Mouse (Mus musculus): ENCODE measurements around the gene Rassf3. TPM values are rescaled to one million over a fixed set of nuclear protein-coding genes. Genes with fewer than 3 reads are reported as not detected.

Rassf3 gene
- total RNA-seq, 2 experiments from 2014 or later, result 39.4 to 49.7 TPM

GRCm38 (mm10) chr10:121370777-121371176 lies 105.4 kb downstream of the Rassf3 start:
- no peak for DNase-seq (ENCODE audit: low spot score in 2 of 2)

GRCm38 (mm10) chr10:121368783-121369465 lies 107.2 kb downstream of the Rassf3 start:
- DNase-seq (ENCODE audit: low spot score in 2 of 2), result no peak

GRCm38 (mm10) chr10:121367780-121368179 lies 108.4 kb downstream of the Rassf3 start:
- no peak for DNase-seq (ENCODE audit: low spot score in 2 of 2)

- DNase-seq (ENCODE audit: low spot score in 2 of 2), result no peak
Observed at GRCm38 (mm10) chr10:121367271-121367670, 108.9 kb downstream of the Rassf3 start.

- DNase-seq (ENCODE audit: low spot score in 2 of 2), result no peak
Observed at GRCm38 (mm10) chr10:121365781-121366272, 110.3 kb downstream of the Rassf3 start.

- peak; percentile 83 to 87 for DNase-seq (ENCODE audit: low spot score in 2 of 2)
Observed at GRCm38 (mm10) chr10:121364801-121365564, 111.2 kb downstream of the Rassf3 start, which contains the start of gene Gns. Gns (plus strand) TSS chr10:121365090.

- DNase-seq (ENCODE audit: low spot score in 2 of 2), result no peak
Observed at GRCm38 (mm10) chr10:121364306-121364705, 111.8 kb downstream of the Rassf3 start.

- DNase-seq (ENCODE audit: low spot score in 2 of 2), result no peak
Observed at GRCm38 (mm10) chr10:121363201-121363600, 112.9 kb downstream of the Rassf3 start.

- DNase-seq (ENCODE audit: low spot score in 2 of 2), result no peak
Observed at GRCm38 (mm10) chr10:121360358-121360757, 115.8 kb downstream of the Rassf3 start.

Other genes starting within 250 kb of the Rassf3 start
- gene Tbc1d30, start 125.1 kb downstream of the Rassf3 start, total RNA-seq (2021), result 10 to 100 TPM; 80.3 to 95.1 TPM
- 10 to 100 TPM; 86.7 to 87.1 TPM for gene Gns, start 111.3 kb downstream of the Rassf3 start, total RNA-seq (2021)
- gene Tbk1, start 110.4 kb upstream of the Rassf3 start, total RNA-seq (2021), result 10 to 100 TPM; 49.1 to 50.3 TPM
- 10 to 100 TPM; 71.8 to 74.6 TPM for gene Xpot, start 150.0 kb upstream of the Rassf3 start, total RNA-seq (2021)
- gene D930020B18Rik, start 165.2 kb upstream of the Rassf3 start, total RNA-seq (2021), result under 1 TPM; 0.23 to 0.60 TPM